Mouse (Mus musculus) E14TG2a.4 (cell line): ENCODE measurements around the gene Selenoi.

Experiments used
- CTCF ChIP-seq: conservative IDR thresholded peaks from 2 replicates; pipeline ENCODE4 v1.5.1; 2014; ENCODE audit warnings: low read length
- POU5F1 ChIP-seq: IDR thresholded peaks from 2 replicates; pipeline ENCODE4 v1.6.1; 2014; ENCODE audit warnings: low read length, borderline replicate concordance

DNA sequence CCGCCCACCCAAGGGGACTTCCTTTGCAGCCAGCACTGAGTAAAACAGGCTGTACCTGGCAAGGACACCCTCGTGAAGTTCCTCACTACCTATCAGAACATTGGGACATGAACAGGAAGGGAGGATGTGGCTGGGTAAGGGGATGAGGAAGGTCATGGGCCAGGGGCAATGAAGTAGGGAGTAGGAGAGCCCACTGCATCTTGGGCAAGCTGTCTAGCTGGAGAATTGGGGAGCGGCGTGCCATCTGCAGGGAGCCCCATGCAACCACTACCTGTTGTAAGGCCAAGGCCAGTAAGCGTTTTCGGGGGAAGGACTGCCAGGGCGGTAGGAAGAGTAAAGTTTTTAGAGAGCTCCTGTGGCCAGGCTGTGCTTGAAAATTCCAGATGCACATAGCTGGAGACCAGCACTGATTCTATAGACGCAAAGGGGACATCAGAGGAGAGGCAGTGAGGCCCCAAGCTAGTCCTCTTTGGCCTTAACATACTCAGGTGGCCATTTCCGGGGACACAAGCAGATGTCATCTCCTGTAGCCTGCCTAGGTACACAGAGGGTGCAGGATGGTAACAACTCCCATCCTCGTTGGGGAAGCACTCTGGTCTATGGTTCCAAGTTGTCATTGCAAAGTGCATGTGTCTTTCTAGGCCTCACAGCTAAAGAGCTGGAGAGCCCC lies 29.0 kb upstream of the Selenoi start:
- TF ChIP-seq CTCF (no peak), POU5F1 (no peak)
